9 mouse cellular contexts compared by ENCODE assay signal in genomic region chr7:62877033-62877432, GRCm38 (mm10). TPM values are rescaled to one million over a fixed set of nuclear protein-coding genes. Genes with fewer than 3 reads are reported as not detected.
DNase-seq lines count a peak whose midpoint lies in the region; ATAC-seq and TF ChIP-seq lines count a peak whose summit lies in the region.
"Had no signal": no experiment of that assay in that cellular context is flagged by ENCODE, and none has a peak within 500 bp of the region (broad histone marks: within the 10 kb centered on the region; RNA-seq: fewer than 3 reads in every experiment).

No protein-coding gene starts in this region.

- TF ChIP-seq POLR2A in liver, adult 2 months (IDR thresholded peaks at IDR 0.05; ENCODE audit: extremely low read depth, insufficient read depth, low read length), result no peak

- WGBS in liver, adult 2 months, result 14% methylated on average over 1 of the region's 1 CpGs
- 7% methylated on average over 1 of the region's 1 CpGs for WGBS in liver, embryonic 11.5 days
- 16% methylated on average over 1 of the region's 1 CpGs for WGBS in hindbrain, postnatal 0 days
- 10% methylated on average over 1 of the region's 1 CpGs for WGBS in neural tube, embryonic 14.5 days
- WGBS in intestine, embryonic 15.5 days, result 13% methylated on average over 1 of the region's 1 CpGs

- H3K9ac ChIP-seq in liver, adult 2 months (ENCODE audit: low read depth, low read length), result no peak overlapping the region
- no peak overlapping the region for H3K9ac ChIP-seq in liver, embryonic 11.5 days (ENCODE audit: low read depth, low read length)
- no peak overlapping the region for H3K9ac ChIP-seq in hindbrain, postnatal 0 days (replicated peaks; ENCODE audit: low read length)
- H3K9ac ChIP-seq in neural tube, embryonic 14.5 days (replicated peaks; ENCODE audit: low read depth, low read length), result no peak overlapping the region
- H3K9ac ChIP-seq in intestine, embryonic 15.5 days, result no peak overlapping the region

- no peaks in the 10 kb centered on the region for H3K27me3 ChIP-seq in liver, adult 2 months (ENCODE audit: control insufficient read depth, insufficient read depth, low read length)
- H3K27me3 ChIP-seq in liver, embryonic 11.5 days (replicated peaks; ENCODE audit: control insufficient read depth, insufficient read depth, low read length), result no peaks in the 10 kb centered on the region
- H3K27me3 ChIP-seq in Patski, result no peaks in the 10 kb centered on the region
- H3K27me3 ChIP-seq in hindbrain, postnatal 0 days (ENCODE audit: insufficient read depth, low read length), result no peaks in the 10 kb centered on the region
- no peaks in the 10 kb centered on the region for H3K27me3 ChIP-seq in neural tube, embryonic 14.5 days (ENCODE audit: control insufficient read depth, insufficient read depth, low read length)
- no peaks in the 10 kb centered on the region for H3K27me3 ChIP-seq in intestine, embryonic 15.5 days (replicated peaks)

- in situ Hi-C loops in Patski (cut with MboI; ENCODE audit: low pct_unique_long_range_greater_than_20kb), result no loop called here

- no peak overlapping the region for H3K27ac ChIP-seq in liver, adult 2 months (replicated peaks; ENCODE audit: insufficient read depth, low read depth, low read length)
- H3K27ac ChIP-seq in liver, embryonic 11.5 days (ENCODE audit: low read depth, low read length), result no peak overlapping the region
- H3K27ac ChIP-seq in hindbrain, postnatal 0 days, result no peak overlapping the region
- no peak overlapping the region for H3K27ac ChIP-seq in neural tube, embryonic 14.5 days (ENCODE audit: low read depth, low read length)
- H3K27ac ChIP-seq in intestine, embryonic 15.5 days, result no peak overlapping the region
- H3K27ac ChIP-seq: macrophage had no signal

- peak; percentile 54 for TF ChIP-seq CTCF in liver, adult 2 months (IDR thresholded peaks at IDR 0.05; ENCODE audit: low read depth, low read length)
- TF ChIP-seq CTCF in Patski (IDR thresholded peaks at IDR 0.05), result peak; percentile 21
- peak; percentile 88 for TF ChIP-seq CTCF in hindbrain, postnatal 0 days (IDR thresholded peaks at IDR 0.05; ENCODE audit: low read depth)

- no peaks in the 10 kb centered on the region for H3K9me3 ChIP-seq in liver, embryonic 11.5 days (ENCODE audit: control insufficient read depth, low read length)
- no peaks in the 10 kb centered on the region for H3K9me3 ChIP-seq in hindbrain, postnatal 0 days (ENCODE audit: low read length)
- no peaks in the 10 kb centered on the region for H3K9me3 ChIP-seq in neural tube, embryonic 14.5 days (ENCODE audit: control insufficient read depth, low read length)
- H3K9me3 ChIP-seq in intestine, embryonic 15.5 days, result no peaks in the 10 kb centered on the region

- H3K4me1 ChIP-seq in liver, adult 2 months (ENCODE audit: control insufficient read depth, insufficient read depth, low read length), result no peaks in the 10 kb centered on the region
- no peaks in the 10 kb centered on the region for H3K4me1 ChIP-seq in liver, embryonic 11.5 days (replicated peaks; ENCODE audit: control insufficient read depth, insufficient read depth, low read length)
- H3K4me1 ChIP-seq in hindbrain, postnatal 0 days (ENCODE audit: insufficient read depth, low read length), result no peaks in the 10 kb centered on the region
- no peaks in the 10 kb centered on the region for H3K4me1 ChIP-seq in neural tube, embryonic 14.5 days (ENCODE audit: control insufficient read depth, insufficient read depth, low read length)
- no peaks in the 10 kb centered on the region for H3K4me1 ChIP-seq in intestine, embryonic 15.5 days (replicated peaks)

- H3K4me2 ChIP-seq in liver, embryonic 11.5 days, result no peak overlapping the region
- H3K4me2 ChIP-seq in hindbrain, postnatal 0 days (ENCODE audit: low read depth, low read length), result no peak overlapping the region
- no peak overlapping the region for H3K4me2 ChIP-seq in neural tube, embryonic 14.5 days (ENCODE audit: low read depth, low read length)
- H3K4me2 ChIP-seq in intestine, embryonic 15.5 days (replicated peaks), result no peak overlapping the region

- H3K4me3 ChIP-seq in liver, adult 2 months (ENCODE audit: insufficient read depth, low read depth, low read length), result no peak overlapping the region
- no peak overlapping the region for H3K4me3 ChIP-seq in liver, embryonic 11.5 days (ENCODE audit: low read depth, low read length)
- H3K4me3 ChIP-seq in hindbrain, postnatal 0 days (ENCODE audit: low read length), result no peak overlapping the region
- no peak overlapping the region for H3K4me3 ChIP-seq in neural tube, embryonic 14.5 days (ENCODE audit: low read depth, low read length)
- no peak overlapping the region for H3K4me3 ChIP-seq in intestine, embryonic 15.5 days (replicated peaks)

- POLR2A ChIA-PET in Patski (lab: Charles Lee), result no interaction called here

- H3K36me3 ChIP-seq in liver, adult 2 months (ENCODE audit: control insufficient read depth, insufficient read depth, low read length), result no peaks in the 10 kb centered on the region
- no peaks in the 10 kb centered on the region for H3K36me3 ChIP-seq in liver, embryonic 11.5 days (ENCODE audit: control insufficient read depth, insufficient read depth, low read length)
- H3K36me3 ChIP-seq in hindbrain, postnatal 0 days (ENCODE audit: insufficient read depth, low read length), result no peaks in the 10 kb centered on the region
- no peaks in the 10 kb centered on the region for H3K36me3 ChIP-seq in neural tube, embryonic 14.5 days (ENCODE audit: control insufficient read depth, insufficient read depth, low read length)
- no peaks in the 10 kb centered on the region for H3K36me3 ChIP-seq in intestine, embryonic 15.5 days

- no peaks in the 10 kb centered on the region for H3K79me2 ChIP-seq in liver, adult 2 months (ENCODE audit: control insufficient read depth, insufficient read depth, low read length)

- ATAC-seq in liver, embryonic 11.5 days (replicated peaks; ENCODE audit: low FRiP score), result no peak
- ATAC-seq in Patski, result no peak
- peak; percentile 75 for ATAC-seq in hindbrain, postnatal 0 days
- peak; percentile 86; the same call in 1 of the 2 replicates for ATAC-seq in neural tube, embryonic 14.5 days (ENCODE audit: low read depth)
- no peak for ATAC-seq in activated CD4-positive, CD25-positive, alpha-beta regulatory T cell, adult 4 months
- ATAC-seq in intestine, embryonic 15.5 days, result no peak

- peak; percentile 70 for DNase-seq in liver, adult 2 months (ENCODE audit: extremely low read depth, low read depth, low spot score)
- no peak for DNase-seq in liver, embryonic 11.5 days (ENCODE audit: low spot score)
- DNase-seq in Patski (ENCODE audit: low read depth, low spot score), result peak; percentile 12
- DNase-seq in cerebellum, postnatal 14 days, result peak; percentile 68 to 71
- DNase-seq in hindbrain, postnatal 0 days (ENCODE audit: low spot score), result peak; percentile 86

- CTCF ChIA-PET in Patski (lab: Charles Lee), result no interaction called here

RNA-seq across cellular contexts. Expression of gene A26c2, which starts 53.6 kb away (rescaled TPM):
- not detected in 2 replicates for total RNA-seq in liver, adult 2 months (2014; rRNA removed)
- not detected in 2 replicates for polyA plus RNA-seq in liver, adult 2 months (2012; rRNA removed)
- polyA plus RNA-seq in liver, embryonic 11.5 days (2014; fragmentation: Nextera tagmentation; extraction: Ambion mirVana), result not detected in 2 replicates
- not detected for polyA plus RNA-seq in Patski (2021)
- not detected in 2 replicates for total RNA-seq in hindbrain, postnatal 0 days (2014; rRNA removed)
- polyA plus RNA-seq in hindbrain, postnatal 0 days (2015; fragmentation: Nextera tagmentation; extraction: Ambion mirVana), result not detected in 2 replicates
- polyA plus RNA-seq in neural tube, embryonic 14.5 days (2014; fragmentation: Nextera tagmentation; extraction: Ambion mirVana), result not detected in 2 replicates
- not detected for polyA plus RNA-seq in activated CD4-positive, CD25-positive, alpha-beta regulatory T cell, adult 4 months (2017; shearing (Covaris generic))
- polyA plus RNA-seq in intestine, embryonic 15.5 days (2015; fragmentation: Nextera tagmentation; extraction: Ambion mirVana), result not detected in 2 replicates
- polyA plus RNA-seq: macrophage had no signal

Comparison
In these comparisons a context has a peak if more than half of its experiments do, and no peak if none do; other contexts are left out.
1. CTCF ChIP-seq: peak in every context shown above with its lines; median percentile 88 in hindbrain, postnatal 0 days; 54 in liver, adult 2 months; 21 in Patski.
2. ATAC-seq: peak in hindbrain, postnatal 0 days (single experiment) and neural tube, embryonic 14.5 days (single experiment); none in liver, embryonic 11.5 days (single experiment), Patski (single experiment), activated CD4-positive, CD25-positive, alpha-beta regulatory T cell, adult 4 months (single experiment) and intestine, embryonic 15.5 days (single experiment).